Mouse (Mus musculus) heart, adult 18-20 months (tissue): ENCODE data around the gene Eloa. TPM values are rescaled to one million over a fixed set of nuclear protein-coding genes. Genes with fewer than 3 reads are reported as not detected.
A peak's percentile ranks its signal among the peaks of the same experiment; 100 is the strongest.

Experiments used
- DNase-seq, 2 experiments: peaks; one replicate each; pipeline ENCODE4 v3.0.0; 2021 to 2022; ENCODE audit warnings: mixed read lengths in 1 of 2
- total RNA-seq, 2 experiments: library from RNA; stranded (reverse); gene quantifications; 2 replicates each; pipeline ENCODE4 v1.2.3; 2021

The Eloa gene
- total RNA-seq, 2 experiments from 2014 or later, result 33.8 to 34.4 TPM

GRCm38 (mm10) chr4:136030968-136031909, 9.7 kb upstream of the Eloa start:
- peak; percentile 57 to 72 for DNase-seq

- DNase-seq, result no peak
Observed at GRCm38 (mm10) chr4:136028689-136029088, 7.1 kb upstream of the Eloa start.

- peak in 1 of 2 experiments; percentile 24 for DNase-seq
Observed at GRCm38 (mm10) chr4:136028132-136028564, 6.6 kb upstream of the Eloa start.

- no peak for DNase-seq
Observed at GRCm38 (mm10) chr4:136027416-136028131, 6.0 kb upstream of the Eloa start.

GRCm38 (mm10) chr4:136025350-136025749, 3.8 kb upstream of the Eloa start:
- DNase-seq, result no peak

- DNase-seq, result peak in 1 of 2 experiments; percentile 25
Observed at GRCm38 (mm10) chr4:136022924-136023323, 1.4 kb upstream of the Eloa start.

GRCm38 (mm10) chr4:136020743-136021548, 617 bp downstream of the Eloa start:
- peak; percentile 38 to 42 for DNase-seq

- DNase-seq, result no peak
Observed at GRCm38 (mm10) chr4:136016059-136016602, 5.4 kb downstream of the Eloa start.

- DNase-seq, result no peak
Observed at GRCm38 (mm10) chr4:136010586-136010985, 11.0 kb downstream of the Eloa start.

- no peak for DNase-seq
Observed at GRCm38 (mm10) chr4:136008782-136009447, 12.6 kb downstream of the Eloa start.

- no peak for DNase-seq
Observed at GRCm38 (mm10) chr4:136006821-136007220, 14.7 kb downstream of the Eloa start.

- DNase-seq, result no peak
Observed at GRCm38 (mm10) chr4:136004921-136005320, 16.6 kb downstream of the Eloa start.

GRCm38 (mm10) chr4:136004107-136004675, 17.4 kb downstream of the Eloa start:
- no peak for DNase-seq

GRCm38 (mm10) chr4:135995118-135995517, 26.4 kb downstream of the Eloa start:
- DNase-seq, result no peak

GRCm38 (mm10) chr4:135993941-135994340, 27.6 kb downstream of the Eloa start:
- DNase-seq, result no peak

- no peak for DNase-seq
Observed at GRCm38 (mm10) chr4:135987714-135988113, 33.8 kb downstream of the Eloa start.

- DNase-seq, result peak; percentile 93 to 94
Observed at GRCm38 (mm10) chr4:135986943-135987710, 34.4 kb downstream of the Eloa start, which contains the start of gene Pithd1. Pithd1 (minus strand) TSS chr4:135987264.

GRCm38 (mm10) chr4:135986301-135986942, 35.1 kb downstream of the Eloa start:
- peak in 1 of 2 experiments; percentile 34 for DNase-seq

- no peak for DNase-seq
Observed at GRCm38 (mm10) chr4:135985769-135986168, 35.8 kb downstream of the Eloa start.
